Mouse (Mus musculus) intestine, postnatal 0 days (tissue): ENCODE measurements around the gene Eapp. TPM values are rescaled to one million over a fixed set of nuclear protein-coding genes. Genes with fewer than 3 reads are reported as not detected.

Source experiments
- ATAC-seq: fragments of 200-750 bp; cut with Nextera tagmentation; 2 replicates; pipeline ENCODE4 v1.8.0; 2017; ENCODE audit warnings: mild to moderate bottlenecking, moderate TSS enrichment, moderate library complexity
- H3K27ac ChIP-seq: fragments of 300-500 bp; sonication (generic); 2 replicates; pipeline ENCODE4 v1.5.1; 2014; ENCODE audit warnings: mild to moderate bottlenecking, low read depth, low read length, moderate library complexity
- H3K27me3 ChIP-seq: fragments of 300-500 bp; sonication (generic); replicated peaks from 2 replicates; pipeline ENCODE4 v1.6.1; 2014; ENCODE audit warnings: low read length, mixed read lengths; ENCODE audit not compliant: control insufficient read depth, insufficient read depth
- H3K36me3 ChIP-seq: fragments of 300-500 bp; sonication (generic); 2 replicates; pipeline ENCODE4 v1.6.1; 2014; ENCODE audit warnings: mild to moderate bottlenecking, moderate library complexity; ENCODE audit not compliant: control insufficient read depth, insufficient read depth
- H3K4me1 ChIP-seq: fragments of 300-500 bp; sonication (generic); replicated peaks from 2 replicates; pipeline ENCODE4 v1.6.1; 2014; ENCODE audit warnings: antibody characterized with exemption, low read length, mixed read lengths; ENCODE audit not compliant: control insufficient read depth, insufficient read depth
- H3K4me2 ChIP-seq: fragments of 300-500 bp; sonication (generic); replicated peaks from 2 replicates; pipeline ENCODE4 v1.6.1; 2014; ENCODE audit warnings: low read depth, mild to moderate bottlenecking, moderate library complexity
- H3K4me3 ChIP-seq: fragments of 300-500 bp; sonication (generic); 2 replicates; pipeline ENCODE4 v1.5.1; 2014; ENCODE audit warnings: low read depth, low read length
- H3K9ac ChIP-seq: fragments of 300-500 bp; sonication (generic); 2 replicates; pipeline ENCODE4 v1.6.1; 2014; ENCODE audit warnings: mild to moderate bottlenecking, low read depth, low read length
- H3K9me3 ChIP-seq: fragments of 300-500 bp; sonication (generic); 2 replicates; pipeline ENCODE4 v1.6.1; 2016; ENCODE audit warnings: mixed run types; ENCODE audit not compliant: control insufficient read depth
- CTCF ChIP-seq: sonication (generic); IDR thresholded peaks from 2 replicates; pipeline ENCODE4 v1.5.1; 2016; ENCODE audit warnings: low read depth, mild to moderate bottlenecking, control low read depth, antibody characterized with exemption, moderate library complexity
- WGBS: fragments of 180-500 bp; shearing (Covaris S2); extraction: QIAGEN DNeasy Blood & Tissue Kit; methylation state at CpG from one replicate; pipeline ENCODE4 v1.1.7; 2014; 5-methylcytosine and 5-hydroxymethylcytosine counted together
- polyA plus RNA-seq: library from polyadenylated mRNA; unstranded; fragments of >200 nt; fragmentation: Nextera tagmentation; extraction: Ambion mirVana; gene quantifications from 2 replicates; pipeline ENCODE4 v1.2.1, GENCODE M21; 2015

Gene Eapp
- polyA plus RNA-seq, 1 experiment from 2014 or later = 94.1 TPM

DNA sequence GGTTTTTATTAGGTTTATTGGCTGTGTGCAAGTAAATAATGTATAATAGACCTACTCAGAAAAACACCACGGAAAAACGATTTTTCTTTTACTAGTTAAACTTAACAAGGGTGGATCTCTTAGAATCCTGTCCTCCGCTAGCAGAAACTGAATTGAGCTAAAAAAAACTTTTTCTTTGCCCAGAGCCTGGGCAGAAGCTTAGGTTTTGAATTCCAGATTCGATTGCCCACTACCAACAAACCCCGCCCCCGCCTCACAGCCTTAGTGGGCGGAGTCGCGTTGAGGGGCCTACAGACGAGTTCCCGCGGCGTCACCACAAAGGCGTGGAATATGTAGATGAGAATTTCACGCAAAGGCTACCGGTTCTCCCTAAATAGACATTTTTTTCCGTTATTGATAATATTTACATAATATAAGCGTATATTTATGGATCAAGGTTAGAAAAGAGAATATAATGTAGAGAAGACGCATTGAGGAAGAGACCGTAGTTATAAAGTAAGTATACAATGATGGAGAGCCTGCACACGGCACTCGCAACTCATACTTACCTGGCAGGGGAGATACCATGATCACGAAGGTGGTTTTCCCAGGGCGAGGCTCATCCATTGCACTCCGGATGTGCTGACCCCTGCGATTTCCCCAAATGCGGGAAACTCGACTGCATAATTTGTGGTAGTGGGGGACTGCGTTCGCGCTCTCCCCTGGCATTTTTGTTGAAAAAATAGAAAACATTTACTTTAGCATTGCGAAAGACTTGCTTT lies 725 bp upstream of the Eapp start:
- no peaks in the 10 kb centered on the region for H3K4me1 ChIP-seq
- ATAC-seq = peak; percentile 85
- peak overlapping the region; percentile 71 for H3K4me2 ChIP-seq
- peaks cover 15% of the 10 kb centered on the region for H3K36me3 ChIP-seq
- H3K27ac ChIP-seq = peak overlapping the region; percentile 95
- no peak for TF ChIP-seq CTCF
- WGBS = under 1% methylated on average over 32 of the region's 32 CpGs
- no peaks in the 10 kb centered on the region for H3K27me3 ChIP-seq
- H3K4me3 ChIP-seq = peak overlapping the region; percentile 70
- H3K9me3 ChIP-seq = no peaks in the 10 kb centered on the region
- H3K9ac ChIP-seq = peak overlapping the region; percentile 63

DNA sequence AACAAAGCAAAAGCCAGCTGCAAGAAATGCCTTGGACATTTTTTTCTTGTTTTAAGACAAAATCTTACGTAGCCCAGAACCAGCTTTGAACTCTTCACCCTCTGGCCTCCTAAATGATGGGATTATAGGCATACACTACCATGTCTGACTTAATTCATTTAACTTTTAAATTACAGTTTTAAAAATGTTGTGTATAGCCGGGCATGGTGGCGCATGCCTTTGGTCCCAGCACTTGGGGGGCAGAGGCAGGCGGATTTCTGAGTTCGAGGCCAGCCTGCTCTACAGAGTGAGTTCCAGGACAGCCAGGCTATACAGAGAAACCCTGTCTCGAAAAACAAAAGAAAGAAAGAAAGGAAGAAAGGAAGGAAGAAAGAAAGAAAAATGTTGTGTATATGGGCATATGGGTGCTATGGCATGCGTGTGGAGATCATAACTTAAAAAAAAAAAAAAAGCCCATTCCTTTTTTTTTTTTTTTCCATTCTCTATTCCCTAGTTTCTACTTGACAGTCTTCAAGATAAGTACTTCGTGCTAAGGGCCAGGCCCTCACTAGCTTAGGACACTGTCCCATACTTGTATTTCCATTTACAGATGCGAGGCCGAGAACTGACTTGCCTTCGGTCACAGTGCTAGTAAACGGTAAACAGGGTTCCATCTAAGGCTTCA lies 718 bp downstream of the Eapp start:
- Histone ChIP-seq H3K4me2 (peak overlapping the region; percentile 71), H3K27ac (peak overlapping the region; percentile 95), H3K9me3 (no peaks in the 10 kb centered on the region), H3K4me1 (no peaks in the 10 kb centered on the region), H3K27me3 (no peaks in the 10 kb centered on the region), H3K36me3 (peaks cover 24% of the 10 kb centered on the region), H3K4me3 (peak overlapping the region; percentile 70), H3K9ac (peak overlapping the region; percentile 63)
- ATAC-seq = no peak
- WGBS = 39% methylated on average over 12 of the region's 12 CpGs
- TF ChIP-seq CTCF = no peak

DNA sequence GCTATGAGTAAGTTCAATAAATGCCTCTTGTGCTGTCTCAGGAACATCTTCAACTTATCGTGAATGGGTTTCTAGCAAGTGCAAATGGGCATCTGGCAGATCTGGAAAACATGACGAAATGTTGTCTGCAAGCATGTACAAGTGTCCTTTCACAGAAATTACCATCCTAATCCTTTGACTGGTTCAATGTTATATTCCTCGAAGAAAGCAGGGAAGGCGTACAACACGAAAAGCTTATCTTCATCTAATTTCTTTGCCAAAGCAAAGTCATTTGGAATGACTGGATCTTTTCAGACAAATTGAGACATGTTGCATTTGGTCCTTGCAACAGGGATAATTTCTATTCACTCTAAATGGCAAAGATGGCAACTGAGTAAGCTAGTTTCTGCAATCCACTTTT lies 6.6 kb downstream of the Eapp start:
- peaks cover 71% of the 10 kb centered on the region for H3K36me3 ChIP-seq
- H3K27ac ChIP-seq = no peak overlapping the region
- no peak overlapping the region for H3K4me2 ChIP-seq
- no peaks in the 10 kb centered on the region for H3K9me3 ChIP-seq
- H3K9ac ChIP-seq = no peak overlapping the region
- no peaks in the 10 kb centered on the region for H3K27me3 ChIP-seq
- no peaks in the 10 kb centered on the region for H3K4me1 ChIP-seq
- no peak overlapping the region for H3K4me3 ChIP-seq
- no peak for ATAC-seq
- TF ChIP-seq CTCF = no peak
- 94% methylated on average over 5 of the region's 5 CpGs for WGBS

DNA sequence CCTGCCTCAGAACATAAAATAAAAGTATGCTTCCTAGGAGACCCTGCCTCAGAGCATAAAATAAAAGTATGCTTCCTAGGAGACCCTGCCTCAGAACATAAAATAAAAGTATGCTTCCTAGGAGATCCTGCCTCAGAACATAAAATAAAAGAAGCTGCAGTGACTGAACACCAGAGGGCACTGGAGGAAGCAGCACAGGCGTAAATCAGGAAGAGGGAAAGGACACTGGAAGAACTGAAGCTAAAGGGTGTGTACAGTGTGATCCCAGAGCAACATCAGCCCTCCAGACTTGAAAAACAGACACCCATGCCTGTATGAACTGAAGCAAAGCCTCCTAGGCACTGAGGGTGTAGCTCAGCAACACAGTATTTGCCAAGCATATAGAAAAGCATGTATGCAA lies 12.5 kb downstream of the Eapp start:
- no peak for ATAC-seq
- Histone ChIP-seq H3K27ac (no peak overlapping the region), H3K9me3 (no peaks in the 10 kb centered on the region), H3K9ac (no peak overlapping the region), H3K4me2 (no peak overlapping the region), H3K4me1 (no peaks in the 10 kb centered on the region), H3K27me3 (no peaks in the 10 kb centered on the region), H3K36me3 (peaks cover 39% of the 10 kb centered on the region), H3K4me3 (no peak overlapping the region)
- TF ChIP-seq CTCF = peak; percentile 78
- WGBS = 23% methylated on average over 1 of the region's 1 CpGs

DNA sequence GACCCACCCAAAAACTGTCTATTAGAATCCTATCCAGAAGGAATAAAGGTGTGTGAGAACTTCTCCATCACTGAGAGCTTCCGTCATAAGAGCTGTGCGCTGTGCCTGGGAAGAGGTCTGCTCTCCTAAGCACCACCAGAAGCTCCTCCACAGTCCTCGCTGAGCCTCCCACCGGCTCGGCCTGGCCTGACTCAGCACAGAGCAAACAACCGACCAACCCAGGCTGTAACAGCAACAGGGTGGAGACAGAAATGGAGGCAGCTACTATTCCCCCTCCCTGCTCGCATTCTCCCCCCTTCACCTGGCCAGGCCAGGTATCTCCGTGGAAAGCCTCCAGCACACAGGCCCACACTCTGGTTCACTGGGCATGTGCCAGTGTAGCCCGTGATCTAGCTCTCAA lies 19.0 kb downstream of the Eapp start:
- Histone ChIP-seq H3K9me3 (no peaks in the 10 kb centered on the region), H3K4me3 (no peak overlapping the region), H3K4me1 (no peaks in the 10 kb centered on the region), H3K9ac (no peak overlapping the region), H3K4me2 (no peak overlapping the region), H3K27ac (0 out of 2 replicates have a peak overlapping the region, but pooled peaks have one; percentile 15), H3K36me3 (peaks cover 56% of the 10 kb centered on the region), H3K27me3 (no peaks in the 10 kb centered on the region)
- ATAC-seq = no peak
- no peak for TF ChIP-seq CTCF
- whole genome bisulfite sequencing = 96% methylated on average over 9 of the region's 9 CpGs

DNA sequence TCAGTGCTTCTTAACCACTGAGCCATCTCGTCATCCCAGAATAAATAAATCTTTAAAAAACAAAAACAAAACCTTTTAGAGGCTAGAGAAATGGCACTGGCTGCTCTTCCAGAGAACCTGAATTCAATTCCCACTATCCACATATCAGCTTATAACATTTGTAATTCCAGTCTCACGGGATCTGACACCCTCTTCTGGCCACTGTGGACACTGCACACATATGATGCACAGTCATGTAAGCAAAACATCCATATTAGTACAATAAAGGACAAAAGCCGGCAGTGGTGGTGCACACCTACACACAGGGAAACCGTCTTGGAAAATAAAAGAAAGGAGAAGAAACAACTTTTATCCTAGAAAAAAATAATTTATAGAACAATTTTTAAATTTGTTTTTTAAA lies 20.3 kb downstream of the Eapp start:
- Histone ChIP-seq H3K4me3 (no peak overlapping the region), H3K27me3 (no peaks in the 10 kb centered on the region), H3K36me3 (peaks cover 61% of the 10 kb centered on the region), H3K9ac (no peak overlapping the region), H3K27ac (no peak overlapping the region), H3K4me1 (no peaks in the 10 kb centered on the region), H3K4me2 (no peak overlapping the region), H3K9me3 (no peaks in the 10 kb centered on the region)
- ATAC-seq = no peak
- WGBS = 95% methylated on average over 4 of the region's 4 CpGs
- TF ChIP-seq CTCF = peak; percentile 44
